Mouse (Mus musculus): Measurements from ENCODE around the gene Riok2.

Riok2 gene

DNA sequence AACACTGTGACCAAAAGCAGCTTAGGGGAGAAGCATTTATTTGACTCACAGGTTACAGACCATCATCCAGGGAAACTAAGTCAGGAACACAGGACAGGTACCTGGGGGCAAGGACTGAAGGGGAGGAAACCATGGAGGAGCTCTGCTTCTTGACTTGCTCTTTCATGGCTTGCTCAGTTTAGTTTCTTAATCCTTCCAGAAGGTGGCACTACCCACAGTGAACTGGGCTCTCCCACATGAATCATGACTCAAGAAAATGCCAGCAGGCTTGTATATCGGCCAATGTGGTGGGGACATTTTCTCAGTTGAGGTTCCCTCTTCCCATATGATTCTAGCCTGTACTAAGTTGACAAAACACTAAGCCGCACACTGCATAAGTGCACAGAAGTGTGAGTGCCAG lies 12.0 kb downstream of the Riok2 start:
- Histone ChIP-seq H3K36me3 (ENCODE audit: insufficient read depth, low read length) (peaks cover 88% of the 10 kb centered on the region), H3K4me3 (replicated peaks; ENCODE audit: low read length) (no peak overlapping the region), H3K27me3 (ENCODE audit: insufficient read depth, low read length) (no peaks in the 10 kb centered on the region), H3K9me3 (ENCODE audit: low read length) (no peaks in the 10 kb centered on the region), H3K4me1 (replicated peaks; ENCODE audit: low read depth, low read length) (peaks cover 17% of the 10 kb centered on the region)
- TF ChIP-seq NANOG (IDR thresholded peaks at IDR 0.05; ENCODE audit: borderline replicate concordance, low read length) (no peak), CTCF (conservative IDR thresholded peaks at IDR 0.05; ENCODE audit: low read length) (peak; percentile 13)

- H3K9me3 ChIP-seq (ENCODE audit: low read length), result no peaks in the 10 kb centered on the region
Observed at GRCm38 (mm10) chr17:17391823-17392222, 17.7 kb downstream of the Riok2 start.

DNA sequence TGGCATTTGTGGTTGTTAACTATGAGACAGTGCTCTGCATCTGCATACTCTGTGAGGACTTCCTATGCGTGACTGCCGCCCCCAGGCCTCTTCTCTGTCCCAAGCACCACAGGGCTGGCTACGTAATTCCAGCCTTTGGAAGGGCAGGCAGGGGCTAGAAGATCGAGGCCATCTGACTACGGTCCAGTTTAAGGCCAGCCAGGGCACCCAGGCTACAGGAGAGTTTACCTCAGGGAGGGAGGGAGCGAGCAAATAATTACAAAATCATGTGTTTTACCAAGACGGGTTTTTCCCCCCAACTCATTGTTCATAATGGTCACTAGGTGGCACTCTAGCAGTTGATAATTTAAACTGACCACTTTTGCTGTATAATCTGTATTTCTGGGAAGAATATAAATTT lies 18.8 kb downstream of the Riok2 start:
- Histone ChIP-seq H3K9me3 (ENCODE audit: low read length) (no peaks in the 10 kb centered on the region), H3K27me3 (ENCODE audit: insufficient read depth, low read length) (no peaks in the 10 kb centered on the region), H3K36me3 (ENCODE audit: insufficient read depth, low read length) (peaks cover 68% of the 10 kb centered on the region), H3K4me1 (replicated peaks; ENCODE audit: low read depth, low read length) (peaks cover 33% of the 10 kb centered on the region), H3K4me3 (replicated peaks; ENCODE audit: low read length) (no peak overlapping the region)
- no peak for TF ChIP-seq POU5F1 (IDR thresholded peaks at IDR 0.05; ENCODE audit: borderline replicate concordance, low read length)
- TF ChIP-seq NANOG (IDR thresholded peaks at IDR 0.05; ENCODE audit: borderline replicate concordance, low read length), result no peak
- TF ChIP-seq CTCF (conservative IDR thresholded peaks at IDR 0.05; ENCODE audit: low read length), result peak; percentile 50

More at GRCm38 (mm10) chr17:17391823-17392222, 17.7 kb downstream of the Riok2 start:
- H3K36me3 ChIP-seq (ENCODE audit: insufficient read depth, low read length), result peaks cover 78% of the 10 kb centered on the region
- H3K27me3 ChIP-seq (ENCODE audit: insufficient read depth, low read length), result no peaks in the 10 kb centered on the region
- no peak for TF ChIP-seq POU5F1 (IDR thresholded peaks at IDR 0.05; ENCODE audit: borderline replicate concordance, low read length)
- TF ChIP-seq CTCF (conservative IDR thresholded peaks at IDR 0.05; ENCODE audit: low read length), result no peak
- TF ChIP-seq NANOG (IDR thresholded peaks at IDR 0.05; ENCODE audit: borderline replicate concordance, low read length), result no peak
- no peak overlapping the region for H3K4me3 ChIP-seq (replicated peaks; ENCODE audit: low read length)
- H3K4me1 ChIP-seq (replicated peaks; ENCODE audit: low read depth, low read length), result peaks cover 27% of the 10 kb centered on the region

- no peaks in the 10 kb centered on the region for H3K9me3 ChIP-seq (ENCODE audit: low read length)
- no peak overlapping the region for H3K4me3 ChIP-seq (replicated peaks; ENCODE audit: low read length)
- peaks cover 33% of the 10 kb centered on the region for H3K4me1 ChIP-seq (replicated peaks; ENCODE audit: low read depth, low read length)
- H3K27me3 ChIP-seq (ENCODE audit: insufficient read depth, low read length), result no peaks in the 10 kb centered on the region
- H3K36me3 ChIP-seq (ENCODE audit: insufficient read depth, low read length), result peaks cover 66% of the 10 kb centered on the region
- TF ChIP-seq NANOG (IDR thresholded peaks at IDR 0.05; ENCODE audit: borderline replicate concordance, low read length), result no peak
- no peak for TF ChIP-seq POU5F1 (IDR thresholded peaks at IDR 0.05; ENCODE audit: borderline replicate concordance, low read length)
- no peak for TF ChIP-seq CTCF (conservative IDR thresholded peaks at IDR 0.05; ENCODE audit: low read length)
Observed at GRCm38 (mm10) chr17:17393300-17393699, 19.2 kb downstream of the Riok2 start.

DNA sequence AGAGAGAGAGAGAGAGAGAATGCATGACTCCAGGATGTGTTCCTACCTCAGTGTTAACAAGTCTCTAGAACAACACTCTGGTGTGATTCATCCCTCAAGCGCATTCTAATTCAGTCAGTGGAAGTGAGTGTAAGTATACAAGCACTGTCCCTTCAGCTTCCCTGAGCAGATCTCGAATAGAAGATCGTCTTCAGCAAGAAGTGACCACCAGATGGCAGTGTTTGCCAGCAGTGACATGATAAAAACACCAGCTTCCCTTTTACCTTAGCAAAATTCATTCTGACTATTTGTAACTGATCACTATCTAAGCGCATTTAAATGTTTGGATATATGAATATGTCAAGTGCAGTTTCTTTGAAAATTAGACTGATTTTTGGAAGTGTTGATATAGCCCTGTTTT lies 20.2 kb downstream of the Riok2 start:
- peaks cover 22% of the 10 kb centered on the region for H3K4me1 ChIP-seq (replicated peaks; ENCODE audit: low read depth, low read length)
- H3K9me3 ChIP-seq (ENCODE audit: low read length), result no peaks in the 10 kb centered on the region
- H3K27me3 ChIP-seq (ENCODE audit: insufficient read depth, low read length), result no peaks in the 10 kb centered on the region
- H3K36me3 ChIP-seq (ENCODE audit: insufficient read depth, low read length), result peaks cover 55% of the 10 kb centered on the region
- TF ChIP-seq CTCF (conservative IDR thresholded peaks at IDR 0.05; ENCODE audit: low read length) (peak; percentile 57), POU5F1 (IDR thresholded peaks at IDR 0.05; ENCODE audit: borderline replicate concordance, low read length) (no peak)
- no peak overlapping the region for H3K4me3 ChIP-seq (replicated peaks; ENCODE audit: low read length)

DNA sequence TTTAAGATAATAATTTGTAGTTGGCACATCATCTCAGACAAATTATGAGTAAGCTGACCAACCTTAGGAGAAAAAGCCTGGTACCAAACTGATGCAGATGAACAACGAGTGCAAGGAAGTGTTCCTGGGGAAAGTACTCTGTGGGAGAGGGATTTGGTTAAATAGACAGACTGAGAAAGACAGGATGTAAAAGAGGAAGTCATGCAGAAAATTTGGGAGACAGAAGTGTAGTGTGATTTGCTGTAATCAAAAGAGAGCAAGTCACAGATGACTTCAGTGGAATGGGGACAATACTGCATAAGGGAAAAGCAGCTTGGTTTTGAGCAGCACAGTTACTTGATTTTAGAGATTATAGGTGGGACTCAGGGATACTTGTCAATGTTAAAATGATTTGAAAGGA lies 22.8 kb downstream of the Riok2 start:
- no peak overlapping the region for H3K4me3 ChIP-seq (replicated peaks; ENCODE audit: low read length)
- peaks cover 33% of the 10 kb centered on the region for H3K36me3 ChIP-seq (ENCODE audit: insufficient read depth, low read length)
- H3K27me3 ChIP-seq (ENCODE audit: insufficient read depth, low read length), result no peaks in the 10 kb centered on the region
- H3K9me3 ChIP-seq (ENCODE audit: low read length), result no peaks in the 10 kb centered on the region
- TF ChIP-seq CTCF (conservative IDR thresholded peaks at IDR 0.05; ENCODE audit: low read length) (no peak), NANOG (IDR thresholded peaks at IDR 0.05; ENCODE audit: borderline replicate concordance, low read length) (no peak), POU5F1 (IDR thresholded peaks at IDR 0.05; ENCODE audit: borderline replicate concordance, low read length) (no peak)
- H3K4me1 ChIP-seq (replicated peaks; ENCODE audit: low read depth, low read length), result peaks cover 21% of the 10 kb centered on the region

DNA sequence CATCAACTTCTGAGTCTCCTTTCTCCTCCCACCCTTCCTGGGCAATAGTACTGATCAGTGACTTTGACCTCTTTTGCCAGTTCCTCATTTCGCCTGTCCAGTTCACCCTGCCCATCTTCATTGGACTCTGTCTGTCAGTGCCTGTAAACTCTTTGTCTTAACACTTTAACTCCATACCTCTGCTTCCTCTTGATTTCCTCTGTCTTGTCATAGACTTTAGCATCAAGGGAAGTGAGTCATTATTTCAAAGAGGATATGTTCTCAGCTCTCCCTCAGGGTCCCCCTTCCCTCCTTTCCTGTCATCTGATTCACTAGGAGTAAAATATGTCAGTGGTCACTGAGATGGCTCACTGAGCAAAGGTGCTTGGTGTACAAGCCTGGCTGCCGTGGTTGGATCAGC lies 24.6 kb downstream of the Riok2 start:
- peaks cover 25% of the 10 kb centered on the region for H3K4me1 ChIP-seq (replicated peaks; ENCODE audit: low read depth, low read length)
- H3K9me3 ChIP-seq (ENCODE audit: low read length), result no peaks in the 10 kb centered on the region
- H3K27me3 ChIP-seq (ENCODE audit: insufficient read depth, low read length), result no peaks in the 10 kb centered on the region
- peaks cover 18% of the 10 kb centered on the region for H3K36me3 ChIP-seq (ENCODE audit: insufficient read depth, low read length)
- TF ChIP-seq CTCF (conservative IDR thresholded peaks at IDR 0.05; ENCODE audit: low read length) (no peak), NANOG (IDR thresholded peaks at IDR 0.05; ENCODE audit: borderline replicate concordance, low read length) (no peak), POU5F1 (IDR thresholded peaks at IDR 0.05; ENCODE audit: borderline replicate concordance, low read length) (no peak)
- H3K4me3 ChIP-seq (replicated peaks; ENCODE audit: low read length), result no peak overlapping the region

DNA sequence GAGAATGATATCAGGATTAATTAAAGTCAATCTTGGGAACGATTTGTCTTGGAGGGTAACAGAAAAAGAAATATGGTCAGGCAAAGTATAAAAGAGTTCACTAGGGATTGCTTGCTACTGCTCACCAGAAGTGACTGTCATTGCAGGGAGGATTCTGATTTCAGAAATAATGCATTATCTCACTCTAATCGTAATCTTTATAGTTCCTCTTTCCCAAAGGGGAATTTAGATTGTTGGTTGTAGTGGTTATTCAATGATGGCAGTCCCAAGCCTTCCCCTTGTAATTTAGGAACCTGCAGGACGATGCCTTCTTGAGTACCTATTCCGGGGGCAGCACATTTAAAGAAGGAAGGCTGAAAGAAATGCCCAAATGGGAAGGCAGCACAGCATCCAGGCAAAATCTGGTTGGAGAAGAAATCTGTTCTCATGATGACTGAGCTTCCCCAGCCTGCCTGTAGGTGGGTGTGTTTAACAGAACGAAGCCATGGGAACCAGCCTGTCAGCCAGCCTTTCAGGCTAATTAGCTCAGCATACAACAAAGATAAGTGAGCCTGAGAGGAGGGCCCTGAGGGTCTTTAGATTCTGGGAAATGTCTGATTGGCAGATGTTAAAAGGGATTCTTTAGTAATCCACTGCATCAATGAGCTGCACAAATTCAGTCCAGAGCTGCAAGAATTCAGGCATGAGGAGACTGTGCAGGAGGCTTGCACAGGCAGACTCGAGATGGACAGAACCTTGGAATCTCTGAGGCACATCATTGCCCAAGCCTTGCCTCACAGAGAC lies 28.3 kb downstream of the Riok2 start, which contains the start of gene Lix1:
Lix1 (plus strand) TSS at position 451 of the 783 bp plus-strand sequence.
- H3K4me1 ChIP-seq (replicated peaks; ENCODE audit: low read depth, low read length), result peaks cover 46% of the 10 kb centered on the region
- no peaks in the 10 kb centered on the region for H3K27me3 ChIP-seq (ENCODE audit: insufficient read depth, low read length)
- H3K9me3 ChIP-seq (ENCODE audit: low read length), result no peaks in the 10 kb centered on the region
- TF ChIP-seq CTCF (conservative IDR thresholded peaks at IDR 0.05; ENCODE audit: low read length) (peak; percentile 54), POU5F1 (IDR thresholded peaks at IDR 0.05; ENCODE audit: borderline replicate concordance, low read length) (no peak), NANOG (IDR thresholded peaks at IDR 0.05; ENCODE audit: borderline replicate concordance, low read length) (peak; percentile 22; the same call in 1 of the 2 replicates)
- no peaks in the 10 kb centered on the region for H3K36me3 ChIP-seq (ENCODE audit: insufficient read depth, low read length)
- 0 out of 2 replicates have a peak within 1 kb of the TSS, but pooled peaks have one; percentile 14 for H3K4me3 ChIP-seq (replicated peaks; ENCODE audit: low read length)
